Mouse (Mus musculus): ENCODE measurements at regions not wholly inside any gene's neighbourhood (a gene's known extent, or its start where the extent isn't known, plus 50 kb on each side); places are given as distances from the start of the nearest gene placed in this dataset.

DNA sequence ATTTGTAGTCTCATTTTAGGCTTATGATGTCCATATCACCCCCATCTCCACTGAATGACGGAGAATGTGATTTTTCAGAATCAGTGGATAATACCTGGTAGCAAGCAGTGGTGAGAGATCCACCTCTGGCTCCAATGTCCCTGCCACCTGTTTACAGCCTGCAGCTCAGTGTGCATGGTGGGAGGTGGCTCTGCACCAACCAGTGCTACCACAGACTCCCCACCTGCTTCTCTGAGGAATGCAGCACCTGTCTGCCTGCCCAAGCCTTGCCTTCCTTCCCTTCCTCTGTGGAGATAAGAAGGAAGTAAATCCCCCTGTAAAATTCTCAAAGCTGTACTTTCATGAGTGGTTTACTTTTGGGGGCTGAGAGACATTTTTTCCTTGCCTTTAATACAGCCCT lies 95.9 kb upstream of the Shh start:
- no peak for DNase-seq (ENCODE audit: low read depth, low spot score)

DNA sequence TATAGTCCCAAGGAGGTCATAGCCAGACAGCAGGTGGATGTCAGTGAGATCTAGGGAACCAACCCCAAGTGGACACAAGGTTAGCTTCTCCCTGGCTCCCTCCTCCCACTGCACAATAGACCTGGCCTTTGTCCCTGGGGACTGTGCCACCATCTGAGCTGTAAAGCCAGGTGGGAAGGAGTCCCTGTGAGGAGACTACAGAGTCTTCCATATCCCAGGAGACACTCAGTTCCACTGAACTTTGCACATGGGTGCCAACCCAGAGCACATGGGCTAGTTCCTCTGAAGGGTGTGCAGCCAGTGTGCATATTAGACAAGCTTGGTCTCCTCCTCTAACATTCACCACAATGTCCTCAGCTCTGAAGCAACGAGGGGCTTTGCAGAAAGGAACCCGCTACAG lies 86.5 kb upstream of the Shh start:
- no peak for DNase-seq (ENCODE audit: low read depth, low spot score)

- no peak for DNase-seq (ENCODE audit: low read depth, low spot score)
These were observed 63.3 kb upstream of the Shh start for GRCm38 (mm10) chr5:28530202-28530855.

GRCm38 (mm10) chr5:28526435-28526834 lies 59.4 kb upstream of the Shh start:
- no peak for DNase-seq (ENCODE audit: low read depth, low spot score)

DNA sequence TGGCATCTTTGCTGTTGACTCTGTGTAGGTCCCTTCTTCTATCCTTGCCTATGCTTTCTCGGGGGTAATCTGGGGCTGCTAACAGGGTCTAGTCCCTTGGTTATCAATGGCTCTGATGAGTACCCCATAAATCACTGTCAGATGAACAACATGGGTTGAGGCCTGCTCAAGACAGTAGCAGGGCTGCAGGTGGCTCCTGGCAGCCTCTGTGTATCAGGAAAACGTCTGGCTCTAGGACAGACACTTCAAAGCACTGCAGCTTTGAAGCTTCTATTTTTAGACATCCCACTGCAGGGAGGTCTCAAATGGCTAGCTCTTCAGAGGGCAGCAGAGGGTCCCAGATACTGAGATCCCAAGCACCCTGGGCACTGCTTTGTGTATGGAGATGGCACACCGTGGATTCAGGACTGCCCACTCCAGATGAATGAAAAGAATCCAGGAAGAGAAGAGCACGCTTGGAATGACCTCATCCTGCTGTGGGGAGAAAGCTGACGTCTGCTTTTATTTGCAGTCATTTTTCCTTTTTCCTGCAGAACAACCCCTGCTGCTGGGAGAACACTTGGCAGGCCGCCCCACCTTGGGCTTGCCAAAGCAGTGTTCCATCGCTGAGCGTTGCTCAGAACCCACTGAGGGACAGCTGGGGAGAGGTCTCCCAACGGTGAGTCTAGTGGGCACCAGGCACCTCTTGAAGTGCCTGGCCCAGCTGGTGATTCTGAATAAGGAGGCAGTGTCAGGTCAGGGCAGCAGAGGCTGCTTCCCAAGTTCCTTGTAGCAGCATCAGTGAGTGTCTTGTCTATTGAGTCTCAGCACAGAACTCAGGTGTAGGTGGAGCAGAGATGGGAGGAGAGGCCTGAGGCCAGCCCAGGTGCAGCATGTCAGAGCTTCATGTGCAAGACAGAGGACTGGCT lies 54.0 kb upstream of the Shh start:
- no peak for DNase-seq (ENCODE audit: low read depth, low spot score)

DNA sequence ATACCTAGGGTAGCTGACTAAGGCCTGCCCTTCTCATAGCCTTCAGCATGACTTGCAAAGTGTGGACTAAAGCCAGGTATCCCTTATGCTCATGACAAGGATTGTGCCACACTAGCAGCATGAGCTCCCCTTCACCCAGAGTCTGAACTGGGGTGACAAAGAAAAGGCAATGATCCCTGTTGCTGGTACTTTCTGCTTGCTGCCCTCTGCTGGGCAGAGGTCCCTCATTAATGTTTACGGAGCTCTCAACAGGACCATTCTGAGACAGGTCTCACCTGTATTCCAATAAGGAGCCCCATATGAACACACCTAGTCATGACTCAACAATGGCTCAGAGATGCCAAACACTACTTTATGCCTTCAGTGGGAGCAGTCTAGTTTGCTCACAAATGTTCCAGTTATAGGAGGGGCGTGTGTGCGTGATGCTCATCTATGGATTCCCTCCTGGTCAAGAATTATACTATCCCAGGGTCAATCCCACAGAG lies 52.0 kb upstream of the Shh start:
- DNase-seq (ENCODE audit: low read depth, low spot score): no peak

Measured in CD4-positive helper T cell, adult 2 months (primary cell).